Mouse (Mus musculus): ENCODE results near the gene Rnase4.

DNA sequence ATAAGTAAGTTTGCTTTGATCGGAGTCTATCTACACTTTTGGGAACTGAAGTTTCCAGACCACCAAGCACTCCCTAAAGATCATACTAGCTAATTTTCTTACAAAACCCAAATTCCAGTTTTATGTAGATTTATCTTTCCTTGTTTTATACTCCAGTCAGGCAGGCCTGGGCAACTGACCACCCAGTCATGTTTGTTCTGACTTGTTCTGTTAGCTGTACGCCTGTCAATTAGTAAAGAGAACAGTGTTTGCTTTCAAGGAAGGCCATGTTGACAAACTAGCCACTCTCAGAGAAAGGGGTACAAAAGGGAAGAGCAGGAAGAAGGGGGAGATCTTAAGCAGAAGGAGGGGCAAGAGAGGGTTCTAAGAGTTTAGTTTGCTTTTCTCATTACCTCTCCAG lies 13.5 kb downstream of the Rnase4 start:
- TF ChIP-seq GATA1 (IDR thresholded peaks at IDR 0.05; ENCODE audit: low read length) = no peak
- TF ChIP-seq TAL1 (IDR thresholded peaks at IDR 0.05; ENCODE audit: low read length) = no peak

All from erythroblast, embryonic 14.5 days (primary cell).